Mouse (Mus musculus) thymus, adult 2 months (tissue): ENCODE results near the gene Creld2.

Experiments used
- CTCF ChIP-seq: fragments of 200-500 bp; IDR thresholded peaks from 2 replicates; pipeline ENCODE4 v1.5.1; 2012; ENCODE audit warnings: mild to moderate bottlenecking, control low read depth, low read length, moderate library complexity, borderline replicate concordance; ENCODE audit not compliant: control insufficient read depth, poor library complexity, insufficient read depth; ENCODE audit errors: extremely low read depth
- POLR2A ChIP-seq: fragments of 200-500 bp; IDR thresholded peaks from 2 replicates; pipeline ENCODE4 v1.6.1; 2012; ENCODE audit warnings: mild to moderate bottlenecking, low read length, control low read depth, moderate library complexity; ENCODE audit not compliant: control insufficient read depth, poor library complexity, insufficient read depth; ENCODE audit errors: extremely low read depth

DNA sequence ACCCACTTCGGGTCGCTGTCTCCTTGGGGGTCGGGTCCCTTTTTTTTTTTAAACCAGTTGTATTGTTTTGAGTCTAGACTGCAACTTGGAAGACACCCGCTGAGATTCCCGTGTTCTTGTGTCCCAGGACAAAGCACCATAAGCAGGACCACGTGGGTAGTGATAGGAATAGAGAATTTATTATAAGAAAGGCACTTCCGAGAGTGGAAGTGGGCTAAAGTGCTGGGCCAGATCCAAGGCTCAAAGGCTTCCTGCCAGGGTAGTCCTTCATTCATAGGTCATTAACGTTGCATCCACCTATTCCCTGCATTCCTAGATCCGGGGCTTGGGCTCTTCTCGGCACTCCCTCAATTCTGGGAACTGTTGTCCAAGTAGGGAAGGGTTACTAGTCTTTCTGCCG is 18.5 kb downstream of the Creld2 start:
- no peak for TF ChIP-seq POLR2A
- no peak for TF ChIP-seq CTCF
